Mouse (Mus musculus): ENCODE data around the gene Pfkm.

Pfkm gene

DNA sequence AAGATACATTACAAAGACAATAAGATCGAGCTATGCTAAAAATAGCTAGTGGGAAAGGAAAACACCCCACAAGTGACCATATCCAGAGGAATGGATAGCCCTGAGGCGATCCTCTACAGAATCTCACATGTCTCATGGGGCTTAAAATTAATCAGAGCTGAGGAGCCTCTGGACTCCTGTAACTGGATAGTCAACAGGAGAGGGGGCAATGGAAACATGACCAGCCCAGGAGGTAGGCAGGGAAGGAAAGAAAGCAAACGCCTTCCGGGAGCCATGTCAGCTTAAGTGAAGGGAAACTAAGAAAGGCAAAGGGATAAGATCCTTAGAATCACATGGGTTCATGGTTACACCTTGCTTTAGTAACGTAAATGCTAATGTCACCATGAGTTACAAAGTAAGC lies 48.4 kb downstream of the Pfkm start:
- no peak for DNase-seq (ENCODE audit: low spot score)

GRCm38 (mm10) chr15:98142515-98142914 lies 50.1 kb downstream of the Pfkm start:
- DNase-seq (ENCODE audit: low spot score) = no peak

DNA sequence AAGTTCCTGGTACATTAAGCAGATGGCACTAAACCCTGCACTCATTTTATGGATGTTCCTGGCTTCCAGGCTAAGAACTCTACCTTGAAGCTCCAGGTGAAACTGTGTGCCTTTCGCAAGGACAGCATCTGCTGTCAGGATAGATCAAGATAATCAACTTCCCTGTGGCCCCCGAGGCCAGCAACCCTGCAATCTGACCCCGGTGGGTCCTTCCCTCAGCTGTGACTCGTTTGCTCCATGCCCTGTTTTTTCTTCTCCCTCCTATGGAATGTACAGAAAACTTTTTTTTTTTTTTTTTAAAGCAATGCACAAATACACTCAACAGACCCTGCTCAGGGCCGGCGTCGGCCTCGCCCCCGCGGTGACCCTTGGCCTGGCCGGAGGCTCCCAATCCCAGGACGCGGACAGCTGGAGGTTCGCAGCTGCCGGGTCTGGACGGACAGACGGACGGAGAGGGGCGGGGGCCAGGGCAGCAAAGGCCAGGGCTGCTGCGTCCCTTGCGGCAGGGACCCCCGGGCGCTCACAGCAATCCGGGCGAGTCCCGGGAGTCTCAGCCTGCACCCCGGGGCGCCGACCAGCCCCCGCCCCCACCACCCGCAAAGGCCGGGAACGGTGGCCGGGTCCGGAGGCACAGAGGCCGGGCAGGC lies 52.6 kb downstream of the Pfkm start:
- no peak for DNase-seq (ENCODE audit: low spot score)

GRCm38 (mm10) chr15:98145559-98146181 lies 53.3 kb downstream of the Pfkm start:
- peak; percentile 62 for DNase-seq (ENCODE audit: low spot score)

DNA sequence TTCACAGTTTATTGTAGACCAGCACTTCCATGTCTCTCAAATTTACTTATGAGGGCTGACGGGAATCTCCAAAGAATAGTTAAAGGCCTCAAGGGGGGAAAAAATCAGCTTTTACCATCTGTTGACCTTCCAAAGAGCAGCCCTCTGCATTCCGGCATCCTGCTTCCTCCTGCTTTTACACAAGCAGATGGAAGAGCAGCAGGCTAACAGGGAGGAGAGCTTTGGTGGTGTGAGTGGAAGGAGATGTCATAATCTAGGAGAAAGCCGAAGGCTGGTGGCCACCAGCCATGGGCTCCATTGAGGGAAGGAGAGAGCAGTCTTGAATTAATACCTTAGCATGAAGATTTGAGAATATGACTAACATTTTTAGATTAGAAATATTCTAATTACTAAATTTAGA lies 56.0 kb downstream of the Pfkm start:
- no peak for DNase-seq (ENCODE audit: low spot score)

DNA sequence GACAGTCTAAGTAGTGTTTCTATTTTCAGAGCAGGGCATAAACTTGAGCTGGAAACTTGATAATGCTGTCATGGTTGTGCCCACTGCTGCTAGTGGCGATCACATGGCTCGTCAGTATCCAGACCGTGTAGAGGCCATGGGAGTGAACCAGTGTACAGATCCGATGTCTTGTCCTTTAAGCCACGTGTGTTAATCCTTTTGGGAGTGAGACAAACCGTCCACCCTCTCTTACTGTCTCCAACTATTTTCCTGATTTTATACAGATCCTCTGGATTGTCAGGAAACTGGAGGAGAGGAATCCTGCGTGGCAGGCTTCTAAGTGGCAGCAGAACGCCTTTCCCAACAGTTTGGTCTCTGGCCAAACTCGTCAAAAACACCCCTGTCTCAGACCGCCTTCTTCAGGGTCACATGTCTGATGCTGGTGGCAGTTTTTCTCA lies 56.8 kb downstream of the Pfkm start:
- no peak for DNase-seq (ENCODE audit: low spot score)

DNA sequence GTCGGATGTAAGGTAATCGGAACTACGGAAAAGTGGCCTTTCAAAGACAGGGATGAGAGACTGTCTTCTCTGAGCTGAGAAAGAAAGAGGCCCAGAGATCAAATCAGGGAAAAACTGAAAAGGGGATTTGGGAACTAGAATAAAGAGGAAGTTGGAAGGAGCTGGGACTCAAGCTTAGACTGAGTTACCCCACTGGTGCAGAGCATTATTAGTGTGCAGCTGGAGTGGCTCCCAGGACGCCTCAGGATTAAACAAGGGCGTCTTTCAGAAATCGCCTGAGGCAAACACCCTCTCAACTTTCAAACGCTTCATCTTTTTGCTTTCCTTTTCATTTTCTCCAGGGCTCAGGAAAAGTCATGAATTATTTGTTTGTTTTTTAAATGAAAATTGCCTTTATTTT lies 60.5 kb downstream of the Pfkm start:
- DNase-seq (ENCODE audit: low spot score) = no peak

DNA sequence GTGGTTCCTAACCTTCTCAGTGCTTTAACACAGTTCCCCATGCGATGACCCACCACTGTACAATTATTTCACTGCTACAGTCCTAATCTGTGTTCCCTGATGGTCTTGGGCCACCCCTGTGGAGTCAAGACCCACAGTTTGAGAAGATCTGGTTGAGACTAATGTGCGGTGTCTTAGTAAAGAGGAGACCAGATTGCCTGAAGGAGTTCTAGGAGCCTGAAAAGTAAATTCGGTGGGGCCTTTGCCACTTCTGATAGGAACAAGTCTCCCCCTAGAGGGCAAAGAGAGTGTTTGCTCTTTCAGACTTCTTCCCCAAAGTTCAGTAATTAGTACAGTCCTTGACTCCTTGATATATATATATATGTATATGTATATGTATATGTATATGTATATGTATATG lies 61.2 kb downstream of the Pfkm start:
- DNase-seq (ENCODE audit: low spot score) = no peak

DNA sequence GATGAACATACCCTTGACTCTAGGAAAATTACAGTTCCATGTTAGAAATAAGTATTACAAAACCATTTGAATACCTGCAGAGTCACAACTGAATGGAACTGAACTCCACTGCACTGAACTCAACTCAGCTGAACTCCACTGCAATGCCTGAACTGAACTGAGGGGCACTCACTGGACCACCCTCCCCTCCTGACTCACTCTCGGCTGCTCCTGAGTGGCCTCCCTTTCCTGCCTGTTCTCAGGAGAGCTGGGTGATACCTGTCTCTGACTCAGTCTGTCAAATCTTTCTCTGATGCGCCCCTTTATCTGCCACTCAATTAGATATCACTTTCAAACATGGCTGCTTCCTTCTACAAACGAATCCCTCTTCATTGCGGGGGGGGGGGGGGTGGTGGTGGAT lies 61.8 kb downstream of the Pfkm start:
- no peak for DNase-seq (ENCODE audit: low spot score)

GRCm38 (mm10) chr15:98154631-98155030 lies 62.2 kb downstream of the Pfkm start:
- no peak for DNase-seq (ENCODE audit: low spot score)

GRCm38 (mm10) chr15:98155272-98155671 lies 62.9 kb downstream of the Pfkm start:
- no peak for DNase-seq (ENCODE audit: low spot score)

- DNase-seq (ENCODE audit: low spot score) = no peak
Observed at GRCm38 (mm10) chr15:98155944-98156343, 63.6 kb downstream of the Pfkm start.

GRCm38 (mm10) chr15:98157253-98157652 lies 64.9 kb downstream of the Pfkm start:
- DNase-seq (ENCODE audit: low spot score) = no peak

GRCm38 (mm10) chr15:98161026-98161805 lies 68.8 kb downstream of the Pfkm start:
- no peak for DNase-seq (ENCODE audit: low spot score)

DNA sequence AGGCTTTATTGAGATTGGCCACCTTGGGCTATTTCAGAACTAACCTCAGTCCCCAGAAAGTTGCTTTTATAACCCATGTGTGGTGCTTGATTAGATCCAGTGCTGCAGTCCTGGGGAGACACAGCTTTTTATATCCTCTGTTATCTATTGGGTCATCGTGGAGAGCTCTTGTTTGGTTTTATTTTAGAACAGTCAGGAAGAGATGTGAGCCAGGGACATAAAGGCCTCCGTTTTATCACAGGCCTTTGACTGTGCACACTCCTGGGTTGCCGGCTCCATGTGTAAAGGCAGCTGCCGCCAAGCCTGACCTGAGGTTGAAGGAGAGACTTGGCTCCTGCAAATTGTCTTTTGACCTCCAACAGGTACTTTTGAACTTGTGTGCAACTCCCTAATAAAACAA lies 70.2 kb downstream of the Pfkm start:
- no peak for DNase-seq (ENCODE audit: low spot score)

DNA sequence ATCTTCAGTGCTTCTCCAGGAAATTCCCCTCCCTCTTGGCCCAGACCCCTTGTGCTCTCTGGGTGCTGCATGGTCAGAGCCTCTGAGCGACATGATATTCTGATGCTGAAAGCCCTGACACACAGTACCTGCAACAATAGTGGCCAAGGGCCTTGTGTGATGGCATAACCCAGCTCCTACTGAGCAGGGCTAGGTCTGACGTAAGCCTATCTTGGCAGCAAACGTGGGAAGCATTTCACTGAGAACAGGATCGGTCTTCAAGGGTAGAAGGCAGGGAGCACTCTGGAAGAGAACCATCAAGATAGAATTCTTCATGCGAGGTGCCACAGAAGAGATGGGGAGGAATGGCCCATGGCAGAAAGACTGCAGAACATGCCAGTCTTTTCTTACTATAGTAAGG lies 73.1 kb downstream of the Pfkm start, which contains the start of gene Asb8:
Gene Asb8, minus strand, starts transcription at position 101 of the 400 bp plus-strand sequence.
- no peak for DNase-seq (ENCODE audit: low spot score)

DNA sequence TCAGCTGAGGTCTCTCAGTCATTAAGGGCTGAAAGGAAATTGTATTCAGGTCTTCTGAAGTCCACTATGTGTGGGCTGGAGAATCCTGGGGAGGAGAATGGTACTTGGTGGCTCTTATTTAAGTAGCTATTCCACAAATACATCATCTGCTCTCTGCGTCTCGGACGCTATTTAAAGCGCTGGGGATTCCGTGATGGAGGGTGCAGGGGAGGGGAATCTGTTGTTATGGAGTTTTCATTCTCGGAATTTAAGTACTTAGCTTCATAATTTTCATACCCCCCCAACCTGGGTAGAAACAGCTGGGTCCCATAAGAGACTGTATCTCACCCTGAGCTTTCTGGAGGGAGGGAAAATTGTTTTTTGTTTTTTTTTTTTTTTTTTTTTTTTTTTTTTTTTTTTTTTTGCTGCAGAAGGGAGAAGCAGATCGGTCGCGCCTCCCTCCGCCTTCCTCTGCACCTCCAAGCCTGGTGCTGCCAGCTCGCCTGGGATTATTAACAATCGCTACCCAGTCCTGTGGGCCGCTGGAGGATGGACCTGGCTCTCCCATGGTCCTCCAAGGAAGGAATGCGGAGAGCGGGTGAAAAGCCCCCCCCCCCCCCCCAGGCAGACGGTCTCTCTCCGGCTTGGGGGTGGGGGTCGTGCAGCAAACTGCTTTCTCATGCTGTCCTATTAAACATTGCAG lies 74.7 kb downstream of the Pfkm start, which contains the start of gene Ccdc184:
Gene Ccdc184, plus strand, starts transcription at position 196 of the 682 bp plus-strand sequence.
- DNase-seq (ENCODE audit: low spot score) = no peak

DNA sequence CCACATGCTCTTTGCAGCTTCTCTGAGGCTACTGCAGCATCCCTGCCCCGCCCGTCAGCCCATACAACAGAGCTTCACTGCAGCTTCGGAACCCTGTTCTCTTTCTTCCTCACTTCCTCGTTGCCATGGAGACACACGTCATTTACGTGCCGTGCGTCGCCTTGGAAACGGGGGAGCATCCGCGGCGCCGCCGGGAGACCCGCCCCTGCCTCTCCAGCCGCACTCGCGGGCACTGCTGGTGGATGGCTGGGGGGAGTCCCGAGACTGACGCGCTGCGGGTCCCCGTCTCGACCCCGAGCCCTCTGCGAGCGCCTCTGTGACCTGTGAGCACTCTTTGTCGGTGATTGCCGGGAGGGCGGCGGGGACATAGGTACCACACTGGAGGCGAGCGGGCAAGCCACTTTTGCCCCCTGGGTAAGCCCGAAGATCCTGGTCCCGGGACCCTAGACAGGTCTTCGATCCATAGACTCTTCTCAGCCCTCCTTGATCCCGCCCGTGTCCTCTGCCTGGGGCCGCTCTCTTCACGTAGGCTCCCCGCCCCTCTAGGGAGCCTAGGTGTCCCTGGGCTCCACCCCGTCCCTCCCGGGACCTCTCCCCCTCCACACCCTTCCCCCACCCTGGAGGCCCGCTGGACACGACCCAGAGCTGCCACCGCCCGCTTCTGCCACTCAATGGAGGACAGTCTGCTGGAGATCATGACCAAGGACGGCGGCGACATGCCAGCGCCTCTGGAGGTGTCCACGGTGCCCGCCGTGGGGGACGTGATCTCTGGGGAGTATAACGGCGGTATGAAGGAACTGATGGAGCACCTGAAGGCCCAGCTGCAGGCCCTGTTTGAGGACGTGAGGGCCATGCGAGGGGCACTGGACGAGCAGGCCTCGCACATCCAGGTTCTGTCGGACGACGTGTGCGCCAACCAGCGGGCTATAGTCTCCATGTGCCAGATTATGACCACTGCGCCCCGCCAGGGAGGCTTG lies 75.5 kb downstream of the Pfkm start:
- peak; percentile 77 for DNase-seq (ENCODE audit: low spot score)

DNA sequence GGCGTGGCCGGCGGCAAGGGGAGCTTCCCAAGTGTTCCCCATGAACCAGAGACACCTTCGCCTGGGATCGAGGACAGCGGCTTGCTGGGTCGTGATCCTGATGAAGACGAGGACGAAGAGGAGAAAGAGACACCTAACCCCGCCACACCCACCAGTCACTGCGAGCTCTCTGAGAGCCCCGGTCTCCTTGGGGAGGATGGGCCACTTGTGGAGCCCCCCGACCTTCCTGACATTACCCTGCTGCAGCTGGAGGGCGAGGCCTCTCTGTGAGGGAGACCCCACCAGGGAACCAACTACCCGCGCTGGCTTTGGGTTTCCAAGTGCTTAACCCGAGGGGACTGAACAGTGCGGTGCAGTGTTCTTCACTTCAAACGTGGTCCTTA lies 76.2 kb downstream of the Pfkm start:
- DNase-seq (ENCODE audit: low spot score) = no peak

DNA sequence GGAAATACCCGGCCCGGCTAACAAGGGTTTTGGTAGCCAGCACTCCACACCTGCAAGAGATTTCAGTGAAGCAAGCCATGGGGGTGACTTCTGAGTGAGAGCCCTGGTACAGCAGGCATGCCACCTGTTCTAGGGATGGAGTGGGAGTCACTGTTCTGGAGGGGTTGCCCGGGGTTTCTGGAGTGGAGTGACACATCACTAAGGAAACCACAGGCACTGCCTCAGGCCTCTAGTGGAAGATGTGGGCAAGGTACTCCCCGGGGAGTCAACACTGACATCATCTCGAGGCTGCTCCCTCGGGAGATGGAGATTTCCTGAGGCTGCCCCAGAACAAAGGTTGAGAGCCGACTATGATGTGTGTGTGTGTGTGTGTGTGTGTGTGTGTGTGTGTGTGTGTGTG lies 78.0 kb downstream of the Pfkm start:
- no peak for DNase-seq (ENCODE audit: low spot score)

DNA sequence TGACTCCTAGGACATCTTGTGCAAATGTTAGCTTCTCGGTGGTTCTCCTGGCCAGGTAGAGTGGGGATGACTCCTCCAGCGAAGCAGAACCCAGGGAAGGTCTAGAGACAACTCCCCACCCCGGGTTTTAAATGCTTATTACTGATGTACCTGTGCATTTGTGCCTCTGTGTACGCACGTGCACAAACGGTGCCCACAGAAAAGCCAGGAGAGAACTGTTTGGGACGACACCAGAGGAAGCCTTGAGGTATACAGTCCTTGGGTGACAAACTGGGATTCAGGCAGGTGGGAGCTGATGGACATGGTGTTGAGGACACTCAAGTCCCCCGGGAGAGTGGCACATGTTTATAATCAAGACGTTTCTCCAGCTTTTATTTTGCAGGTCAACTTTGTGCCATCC lies 78.5 kb downstream of the Pfkm start:
- no peak for DNase-seq (ENCODE audit: low spot score)

Data from layer of hippocampus, adult 9-10 months (tissue).